9 mouse cellular contexts compared by ENCODE assay signal in genomic region chr11:4865645-4866251, GRCm38 (mm10). TPM values are rescaled to one million over a fixed set of nuclear protein-coding genes. Genes with fewer than 3 reads are reported as not detected.
DNase-seq lines count a peak whose midpoint lies in the region; ATAC-seq and TF ChIP-seq lines count a peak whose summit lies in the region.
"Had no signal": no experiment of that assay in that cellular context is flagged by ENCODE, and none has a peak within 500 bp of the region (broad histone marks: within the 10 kb centered on the region; RNA-seq: fewer than 3 reads in every experiment).

No protein-coding gene starts in this region.

- DNase-seq in left cerebral cortex, adult 18-20 months (ENCODE audit: low spot score in 2 of 2): peak; percentile 59 to 66
- no peak for DNase-seq in left cerebral cortex, adult 8-10 months (ENCODE audit: low spot score in 2 of 2)
- DNase-seq in G1E (ENCODE audit: low spot score): peak; percentile 33
- peak; percentile 60 for DNase-seq in c-Kit-positive CD71-negative TER-119-negative erythroid progenitor cells, embryonic 14.5 days (ENCODE audit: low read depth)
- DNase-seq in gastrocnemius, postnatal 10 days: peak; percentile 55
- DNase-seq in left cerebral cortex, postnatal 10 days (ENCODE audit: extremely low spot score in 1 of 2, low spot score in 2 of 2): peak; percentile 64 to 65
- DNase-seq in retina, adult 2 months (ENCODE audit: low read depth, low spot score): peak; percentile 41
- DNase-seq in urinary bladder, postnatal 4 days (ENCODE audit: low spot score in 2 of 2): peak; percentile 27 to 66

- peaks cover 44% of the 10 kb centered on the region for H3K27me3 ChIP-seq in G1E (ENCODE audit: insufficient read depth, low read length)
- H3K27me3 ChIP-seq: neural tube, embryonic 13.5 days had no signal

- no peaks in the 10 kb centered on the region for H3K36me3 ChIP-seq in G1E (replicated peaks)
- H3K36me3 ChIP-seq: neural tube, embryonic 13.5 days had no signal

- TF ChIP-seq CTCF in G1E (IDR thresholded peaks at IDR 0.05; ENCODE audit: low read depth, low read length): peak; percentile 67

- intact Hi-C loops in left cerebral cortex, postnatal 10 days (cut with DNase I): loop anchor here (5.0 to 10.0 kb wide), 2 partner anchors 428 to 601 kb away; no protein-coding TSS in a partner anchor

- no peaks in the 10 kb centered on the region for H3K9me3 ChIP-seq in G1E (replicated peaks)
- H3K9me3 ChIP-seq: neural tube, embryonic 13.5 days had no signal

- peaks cover 5% of the 10 kb centered on the region for H3K4me1 ChIP-seq in G1E (ENCODE audit: insufficient read depth, low read depth, low read length)
- H3K4me1 ChIP-seq: neural tube, embryonic 13.5 days had no signal

- H3K4me3 ChIP-seq in G1E (ENCODE audit: low read depth, low read length): no peak overlapping the region
- H3K4me3 ChIP-seq: neural tube, embryonic 13.5 days had no signal

- ATAC-seq in G1E (ENCODE audit: extremely low read depth, insufficient number of reproducible peaks, low FRiP score, poor library complexity, severe bottlenecking): no peak

RNA-seq across cellular contexts. Expression of gene Nipsnap1, which starts 8.0 kb away (rescaled TPM):
- total RNA-seq in left cerebral cortex, adult 18-20 months (2021): 10 to 100 TPM; 91.6 to 91.8 TPM
- 100 to 1,000 TPM in 2 of 4 experiments, 10 to 100 TPM in 2; 85.0 to 108 (median 97.1) TPM for total RNA-seq in left cerebral cortex, adult 8-10 months (2022)
- total RNA-seq in G1E (2014; fragmentation: Nextera tagmentation) (16.7 and 36.0 TPM in 2 replicates), G1E (2017) (21.8 and 22.5 TPM in 2 replicates)
- 24.4 and 25.3 TPM in 2 replicates for polyA plus RNA-seq in G1E (2012)
- total RNA-seq in gastrocnemius, postnatal 10 days (2021): 1 to 10 TPM; 1.7 to 2.7 TPM
- total RNA-seq in left cerebral cortex, postnatal 10 days (2021): 10 to 100 TPM; 91.5 to 91.9 TPM

RNA-seq across cellular contexts. Expression of gene Nf2, which starts 16.4 kb away (rescaled TPM):
- 10 to 100 TPM; 68.1 to 69.3 TPM for total RNA-seq in left cerebral cortex, adult 18-20 months (2021)
- 10 to 100 TPM; 70.7 to 72.2 (median 71.5) TPM for total RNA-seq in left cerebral cortex, adult 8-10 months (2022)
- total RNA-seq in G1E (2014; fragmentation: Nextera tagmentation) (41.9 and 43.3 TPM in 2 replicates), G1E (2017) (44.4 and 49.7 TPM in 2 replicates)
- polyA plus RNA-seq in G1E (2012): 62.2 and 79.7 TPM in 2 replicates
- 10 to 100 TPM; 46.2 TPM for total RNA-seq in gastrocnemius, postnatal 10 days (2021)
- 100 to 1,000 TPM; 130 to 131 TPM for total RNA-seq in left cerebral cortex, postnatal 10 days (2021)

RNA-seq across cellular contexts. Expression of gene Thoc5, which starts 29.4 kb away (rescaled TPM):
- 10 to 100 TPM; 37.1 to 37.5 TPM for total RNA-seq in left cerebral cortex, adult 18-20 months (2021)
- total RNA-seq in left cerebral cortex, adult 8-10 months (2022): 10 to 100 TPM; 37.1 to 41.4 (median 39.1) TPM
- total RNA-seq in G1E (2014; fragmentation: Nextera tagmentation) (50.6 and 57.9 TPM in 2 replicates), G1E (2017) (67.5 and 68.8 TPM in 2 replicates)
- 5.8 and 8.9 TPM in 2 replicates for polyA plus RNA-seq in G1E (2012)
- total RNA-seq in gastrocnemius, postnatal 10 days (2021): 10 to 100 TPM; 14.9 to 17.7 TPM
- 10 to 100 TPM; 39.5 to 40.2 TPM for total RNA-seq in left cerebral cortex, postnatal 10 days (2021)

Comparison
In these comparisons a context has a peak if more than half of its experiments do, and no peak if none do; other contexts are left out.
1. DNase-seq: peak in left cerebral cortex, adult 18-20 months (2 of 2), G1E (single experiment), c-Kit-positive CD71-negative TER-119-negative erythroid progenitor cells, embryonic 14.5 days (single experiment), gastrocnemius, postnatal 10 days (single experiment), left cerebral cortex, postnatal 10 days (2 of 2), retina, adult 2 months (single experiment) and urinary bladder, postnatal 4 days (2 of 2); none in left cerebral cortex, adult 8-10 months (0 of 2).
2. RNA of gene Nipsnap1, which starts 8.0 kb away (total RNA-seq): 85.0 to 108 TPM in left cerebral cortex, adult 8-10 months, 91.5 to 91.9 TPM in left cerebral cortex, postnatal 10 days, 91.6 to 91.8 TPM in left cerebral cortex, adult 18-20 months and 16.7 to 36.0 TPM in G1E; 1.7 to 2.7 TPM in gastrocnemius, postnatal 10 days; every median in the first group is over 4 times any median in the second.